Mouse (Mus musculus): ENCODE measurements around the gene Spo11.

The Spo11 gene

DNA sequence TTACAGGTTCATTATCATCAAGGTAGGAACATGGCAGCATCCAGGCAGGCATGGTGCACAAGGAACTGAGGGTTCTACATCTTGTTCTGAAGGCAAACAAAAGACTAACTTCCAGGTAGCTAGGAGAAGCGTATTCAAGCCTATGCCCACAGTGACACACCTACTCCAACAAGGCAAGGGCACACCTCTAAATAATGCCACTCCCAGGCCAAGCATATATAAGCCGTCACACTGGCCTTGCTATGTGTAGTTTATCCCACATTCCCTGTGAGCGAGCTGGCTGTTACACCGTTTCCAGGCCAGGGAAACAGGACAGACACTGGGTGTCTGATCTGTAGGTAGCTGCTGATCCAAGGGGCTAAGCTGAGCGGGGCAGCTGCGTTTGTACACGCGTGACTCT is 33.9 kb downstream of the Spo11 start:
- DNase-seq: no peak

- no peak for DNase-seq
These were observed 37.3 kb downstream of the Spo11 start for GRCm38 (mm10) chr2:173014741-173015287.

DNA sequence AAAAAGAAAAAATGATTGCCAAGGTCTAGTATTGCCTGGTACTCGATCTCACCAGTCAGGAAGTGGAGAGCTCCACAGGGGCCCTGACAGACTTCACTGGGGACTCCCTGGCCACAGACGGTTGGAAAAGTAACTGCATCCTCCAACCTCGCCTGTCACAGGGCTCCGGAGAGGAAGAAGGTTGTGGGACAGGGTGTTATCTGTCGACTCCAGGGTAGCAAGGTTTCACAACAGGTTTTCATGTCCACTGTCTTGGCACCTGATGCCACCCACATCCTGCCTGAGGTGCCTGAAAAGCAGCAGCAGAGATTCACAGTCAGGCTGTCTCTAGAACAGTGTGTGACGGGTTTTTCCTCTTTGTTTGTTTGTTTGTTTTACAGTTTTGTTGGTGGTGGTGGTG is 40.4 kb downstream of the Spo11 start:
- no peak for DNase-seq

DNA sequence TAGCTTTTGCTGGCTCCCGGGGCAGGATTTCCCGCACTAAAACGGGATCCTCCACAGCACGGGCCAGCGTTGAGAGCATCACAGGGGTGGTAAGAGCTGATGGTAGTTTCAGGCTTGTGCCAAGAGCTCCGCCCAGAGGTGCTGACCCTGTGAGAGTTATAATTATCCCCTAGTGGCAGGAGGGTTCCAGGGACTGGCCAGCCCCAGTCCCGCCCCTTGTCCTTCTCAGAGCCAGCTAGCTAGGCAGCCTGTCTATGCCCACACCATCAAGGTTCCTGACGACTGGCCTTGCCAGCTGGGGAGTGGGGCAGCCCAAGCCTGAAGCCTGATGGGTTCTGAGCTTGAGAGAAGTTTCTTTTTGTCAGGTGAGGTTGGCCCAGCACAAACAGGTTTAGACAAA is 41.1 kb downstream of the Spo11 start:
- no peak for DNase-seq

DNA sequence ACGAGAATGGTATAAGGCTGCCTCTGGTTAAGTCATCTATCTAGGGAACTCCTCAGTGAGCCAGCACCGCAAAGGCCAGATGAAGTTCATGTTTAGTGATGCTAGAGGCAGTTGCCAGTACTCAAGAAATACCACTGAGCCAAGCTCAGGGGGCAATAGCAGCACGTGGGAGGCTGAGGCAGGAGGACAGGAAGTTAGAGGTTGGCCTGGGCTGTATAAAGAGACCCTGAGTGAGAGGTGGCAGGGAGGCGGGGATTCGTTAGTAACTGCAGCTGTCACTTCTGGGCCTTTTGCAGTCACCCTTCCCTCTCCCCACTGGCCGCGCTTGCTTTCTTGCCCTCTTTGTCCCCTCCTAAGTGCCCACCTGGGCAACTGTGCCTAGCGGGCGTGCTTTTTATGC is 41.8 kb downstream of the Spo11 start:
- no peak for DNase-seq

DNA sequence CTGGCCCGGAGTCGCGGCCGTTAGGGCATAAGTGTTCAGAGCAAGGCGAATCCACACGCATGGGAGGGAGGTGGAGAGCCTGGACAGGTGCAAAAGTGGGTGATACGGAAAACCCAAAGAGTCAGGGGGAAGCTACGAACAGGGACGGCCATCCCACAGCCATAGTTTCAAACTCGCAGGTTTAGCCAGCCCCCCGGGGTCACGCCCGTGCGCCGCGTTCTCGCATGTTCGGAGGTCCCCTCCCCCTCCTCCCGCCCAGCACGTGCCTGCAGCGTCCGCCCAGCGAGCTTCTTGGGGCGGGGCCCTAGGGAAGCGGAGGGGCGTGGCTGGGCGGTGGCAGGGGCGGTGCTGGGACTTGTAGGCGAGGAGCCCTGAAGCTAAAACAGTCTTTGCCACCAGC is 42.3 kb downstream of the Spo11 start:
- peak; percentile 93 for DNase-seq

DNA sequence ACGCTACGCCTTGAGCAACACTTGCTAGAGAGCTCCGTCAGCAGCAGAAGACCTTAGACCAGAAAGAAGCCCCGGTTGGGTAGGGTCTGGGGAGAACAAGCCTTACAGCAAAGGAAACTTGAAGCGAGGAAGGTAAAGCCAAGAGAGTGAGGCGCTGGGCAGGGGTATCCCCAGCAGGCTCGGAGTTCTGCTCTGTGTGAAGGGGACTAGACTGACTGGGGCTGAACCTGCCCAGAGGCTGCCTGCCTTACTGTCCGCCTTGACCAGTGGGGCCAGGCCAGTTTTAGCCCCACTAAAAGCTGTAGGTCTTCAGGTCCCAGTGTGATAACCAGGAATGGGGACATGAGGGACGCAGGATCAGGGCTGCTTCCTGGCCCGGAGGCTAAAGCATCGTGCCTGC is 42.9 kb downstream of the Spo11 start, which contains the start of gene Rbm38:
Rbm38 (plus strand) TSS at position 69 of the 400 bp plus-strand sequence.
- DNase-seq: no peak

GRCm38 (mm10) chr2:173021633-173022055 is 44.1 kb downstream of the Spo11 start:
- DNase-seq: peak; percentile 93 to 94

DNA sequence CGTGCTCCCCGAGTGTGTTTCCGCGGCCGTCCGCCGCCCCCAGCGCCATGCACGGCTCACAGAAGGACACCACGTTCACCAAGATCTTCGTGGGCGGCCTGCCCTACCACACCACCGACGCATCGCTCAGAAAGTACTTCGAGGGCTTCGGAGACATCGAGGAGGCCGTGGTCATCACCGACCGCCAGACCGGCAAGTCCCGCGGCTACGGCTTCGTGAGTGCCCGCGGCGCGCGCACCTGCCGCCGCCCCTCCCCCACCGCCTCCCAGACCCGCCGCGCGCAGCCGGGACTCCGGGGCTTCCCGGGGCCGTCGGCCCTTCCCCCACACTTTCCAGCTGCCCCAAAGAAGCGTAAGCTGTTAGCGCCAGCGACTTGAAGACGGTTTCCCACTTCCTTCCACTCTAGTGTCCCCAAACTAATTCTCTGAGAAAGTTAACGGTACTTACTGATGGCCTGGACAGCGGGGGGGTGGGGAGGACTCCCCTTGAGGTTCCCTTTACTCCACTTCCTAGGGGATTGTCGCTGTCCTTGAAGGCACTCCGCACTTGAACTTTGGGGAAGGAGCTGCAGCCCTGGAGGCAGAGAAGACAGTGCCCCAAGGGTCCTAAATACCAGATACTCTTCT is 44.7 kb downstream of the Spo11 start:
- DNase-seq: peak in 1 of 2 experiments; percentile 54

DNA sequence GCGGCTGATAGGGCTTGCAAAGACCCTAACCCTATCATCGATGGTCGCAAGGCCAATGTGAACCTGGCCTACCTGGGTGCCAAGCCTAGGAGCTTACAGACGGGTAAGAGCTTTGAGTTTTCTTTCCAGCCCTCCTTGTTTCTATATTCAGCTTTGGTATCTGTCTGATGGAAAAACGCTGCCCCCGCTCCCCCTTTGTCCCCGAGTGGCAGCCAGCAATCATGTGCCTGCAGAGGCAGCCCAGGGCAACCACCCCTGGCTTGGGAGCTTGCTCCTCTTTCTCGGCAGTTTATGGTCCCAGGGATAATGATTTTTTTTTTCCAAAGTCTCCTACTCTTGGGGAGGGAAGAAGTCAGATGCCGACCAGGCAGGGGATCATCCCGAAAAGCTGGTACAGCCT is 45.3 kb downstream of the Spo11 start:
- DNase-seq: no peak

DNA sequence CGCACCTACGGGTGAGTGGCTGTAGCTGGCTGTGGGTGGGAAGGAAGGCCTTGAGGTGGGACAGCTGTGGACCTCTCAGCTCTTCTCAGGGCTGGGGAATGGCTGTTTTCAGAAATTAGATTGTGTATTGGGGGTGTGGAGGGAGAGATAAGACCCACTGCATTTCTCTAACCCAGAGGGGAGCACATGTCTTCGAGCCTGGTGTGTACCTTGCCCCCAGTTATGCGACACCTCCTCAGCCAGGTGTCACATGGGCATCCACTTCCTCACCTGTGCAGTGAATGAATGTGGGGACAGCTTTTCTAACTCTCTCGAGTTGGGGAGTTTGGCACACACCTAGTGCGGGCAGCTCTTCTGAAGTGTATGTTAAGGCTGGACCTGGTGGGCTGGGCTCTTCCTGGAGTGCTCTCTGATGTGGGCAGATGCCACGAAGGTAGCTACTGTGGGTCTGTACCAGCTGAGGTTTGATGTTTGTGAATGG is 45.9 kb downstream of the Spo11 start:
- DNase-seq: no peak

DNA sequence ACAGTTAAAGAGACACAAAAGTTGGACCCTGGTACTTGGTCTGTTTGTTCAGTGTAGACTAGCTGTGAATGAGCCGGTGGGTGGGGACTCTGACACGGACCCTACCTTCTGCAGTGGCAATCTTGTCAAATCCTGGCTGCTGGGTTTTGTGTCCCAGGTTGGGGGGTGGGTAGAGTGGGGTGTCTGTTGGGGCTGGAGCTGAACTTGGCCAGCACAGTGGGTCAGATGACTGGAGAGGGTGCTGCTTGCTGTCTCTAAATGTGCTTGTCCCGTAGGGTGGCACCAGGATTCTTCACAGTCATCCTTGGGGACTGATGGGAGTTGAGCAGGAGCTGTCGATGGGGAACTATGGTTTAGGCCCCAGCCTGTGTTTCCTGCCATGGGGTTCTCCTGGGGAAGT is 46.5 kb downstream of the Spo11 start:
- no peak for DNase-seq

DNA sequence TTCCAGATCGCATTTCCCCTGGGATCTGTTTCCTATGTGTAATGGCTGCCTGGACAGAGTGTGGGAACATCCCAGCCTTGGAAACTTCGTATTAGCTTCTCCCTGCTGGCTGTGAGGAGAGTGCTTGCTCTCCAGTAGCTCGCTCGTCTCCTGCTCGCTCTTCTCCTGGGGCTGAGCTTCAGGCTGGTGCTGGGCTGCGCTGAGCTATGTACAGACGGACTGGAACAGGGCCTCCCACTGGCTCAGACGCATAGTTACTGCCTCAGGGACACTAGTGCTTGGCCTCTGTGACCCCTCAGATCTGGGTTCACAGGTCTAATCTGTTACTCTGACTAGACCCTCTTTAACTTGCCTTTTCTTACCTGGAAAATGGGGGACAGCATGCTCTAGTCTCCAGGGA is 46.9 kb downstream of the Spo11 start:
- no peak for DNase-seq

GRCm38 (mm10) chr2:173024938-173025337 is 47.4 kb downstream of the Spo11 start:
- DNase-seq: peak; percentile 46 to 62

DNA sequence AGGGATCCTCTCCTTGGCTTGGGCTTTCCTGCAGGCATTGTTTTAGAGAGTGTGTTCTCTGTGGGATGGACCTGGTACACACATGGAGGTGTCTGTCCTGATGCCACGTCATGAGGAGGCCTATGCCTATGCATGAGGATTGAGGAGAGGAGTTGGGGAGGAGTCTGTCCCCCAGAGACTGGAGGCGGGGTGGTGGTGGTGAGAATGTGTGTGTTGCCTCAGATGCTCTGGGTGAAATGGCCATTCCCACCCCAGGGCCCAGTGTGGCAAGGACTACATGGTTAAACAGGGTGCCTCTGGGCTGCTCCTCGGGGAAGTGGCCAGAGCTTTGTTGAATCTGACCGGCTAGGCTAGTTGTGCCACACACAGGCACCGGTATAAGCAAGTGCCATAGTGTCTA is 48.8 kb downstream of the Spo11 start:
- peak in 1 of 2 experiments; percentile 11 for DNase-seq

DNA sequence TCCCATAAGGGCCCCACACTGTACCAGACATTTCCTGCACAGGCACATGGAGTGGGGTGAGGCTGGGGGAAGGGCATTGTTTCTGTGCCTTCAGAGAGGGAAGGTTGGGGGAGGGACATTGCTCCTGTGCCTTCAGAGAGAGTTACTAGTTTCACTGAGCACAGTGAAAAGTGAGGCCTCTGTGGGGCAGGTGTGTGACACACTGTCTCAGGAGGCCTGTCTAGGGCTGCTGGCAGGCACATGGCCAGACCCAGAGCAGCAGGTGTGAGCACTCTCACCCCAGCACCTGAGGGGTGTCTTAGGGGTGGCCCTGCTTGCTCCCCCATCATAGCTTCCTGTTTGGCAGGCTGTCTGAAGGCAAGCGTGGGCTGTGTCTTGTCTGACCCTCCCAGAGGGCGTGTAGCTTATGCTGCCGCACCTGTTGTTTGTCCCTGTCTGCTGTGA is 49.2 kb downstream of the Spo11 start:
- peak; percentile 40 to 72 for DNase-seq

DNA sequence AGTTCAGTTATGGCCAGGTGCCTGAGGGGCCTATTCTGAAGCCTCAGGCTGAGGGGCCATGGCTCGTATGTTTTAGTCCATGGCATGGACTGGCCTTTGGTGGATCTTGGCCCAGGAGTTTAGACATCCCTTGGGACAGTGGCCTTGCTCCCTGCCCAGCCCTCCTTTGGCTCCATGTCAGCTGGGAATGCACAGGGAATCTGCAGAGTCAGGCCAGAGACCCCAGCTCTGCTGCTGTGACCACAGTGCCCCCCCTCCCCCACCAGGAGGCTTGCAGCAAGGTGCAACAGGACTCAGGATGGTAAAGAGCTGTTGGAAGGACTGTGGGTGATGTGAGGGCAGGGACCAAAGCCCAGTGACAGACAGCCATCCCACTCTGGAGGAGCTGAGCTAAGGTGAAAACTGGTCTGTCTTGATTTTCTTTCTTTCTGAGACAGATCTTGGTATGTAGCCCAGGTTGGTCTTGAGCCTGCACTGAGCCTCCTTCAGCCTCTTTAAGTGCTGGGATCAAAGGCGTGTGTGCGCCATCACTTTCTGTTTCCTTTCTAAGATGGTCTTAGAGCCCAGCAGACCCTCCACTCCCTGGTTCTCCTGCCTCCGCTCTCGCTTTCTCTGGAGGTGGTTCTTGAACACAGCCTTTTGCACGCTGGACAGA is 49.8 kb downstream of the Spo11 start:
- DNase-seq: peak in 1 of 2 experiments; percentile 51

- DNase-seq: peak in 1 of 2 experiments; percentile 28
These were observed 50.5 kb downstream of the Spo11 start for GRCm38 (mm10) chr2:173027824-173028495.

DNA sequence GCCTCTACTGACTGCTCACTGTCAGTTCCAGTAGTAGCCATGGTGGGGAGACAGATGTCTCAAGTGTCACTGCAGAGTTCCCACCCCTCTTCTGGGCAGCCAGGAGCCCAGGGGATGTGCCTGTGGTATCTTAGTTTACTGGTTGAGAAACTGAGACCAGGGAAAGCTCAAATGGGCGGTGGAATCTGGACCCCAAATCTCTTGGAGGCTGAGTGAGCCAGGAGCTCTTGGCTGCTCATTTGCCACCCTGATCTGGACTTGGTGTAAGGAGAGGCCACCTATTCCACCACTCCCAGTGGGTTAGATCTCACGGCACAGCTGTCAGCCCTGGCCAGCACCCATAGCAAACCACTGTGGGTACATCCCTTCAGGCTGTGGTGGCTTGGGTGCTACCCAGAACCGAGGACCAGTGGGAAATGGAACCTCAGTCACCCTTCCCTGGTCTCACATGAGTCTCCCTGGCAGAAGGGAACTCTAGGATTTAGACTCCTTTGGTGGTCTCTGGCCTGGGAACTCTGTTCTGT is 51.1 kb downstream of the Spo11 start:
- DNase-seq: no peak

GRCm38 (mm10) chr2:173030591-173031338 is 53.3 kb downstream of the Spo11 start:
- DNase-seq: peak in 1 of 2 experiments; percentile 21

DNA sequence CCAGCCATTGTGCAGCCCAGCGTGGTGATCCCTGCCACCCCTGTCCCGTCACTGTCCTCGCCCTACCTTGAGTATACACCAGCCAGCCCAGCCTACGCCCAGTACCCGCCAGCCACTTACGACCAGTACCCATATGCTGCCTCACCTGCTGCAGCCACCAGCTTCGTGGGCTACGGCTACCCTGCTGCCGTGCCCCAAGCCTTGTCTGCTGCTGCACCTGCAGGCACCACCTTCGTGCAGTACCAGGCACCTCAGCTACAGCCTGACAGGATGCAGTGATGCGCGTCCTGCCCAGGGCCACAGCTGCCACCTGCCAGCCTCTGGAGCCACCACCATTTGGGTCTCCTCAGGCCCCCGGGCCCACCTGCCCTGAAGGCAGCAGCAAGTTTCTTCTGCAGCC is 56.0 kb downstream of the Spo11 start:
- no peak for DNase-seq

- peak; percentile 32 to 58 for DNase-seq
These were observed 57.5 kb downstream of the Spo11 start for GRCm38 (mm10) chr2:173034998-173035397.

DNA sequence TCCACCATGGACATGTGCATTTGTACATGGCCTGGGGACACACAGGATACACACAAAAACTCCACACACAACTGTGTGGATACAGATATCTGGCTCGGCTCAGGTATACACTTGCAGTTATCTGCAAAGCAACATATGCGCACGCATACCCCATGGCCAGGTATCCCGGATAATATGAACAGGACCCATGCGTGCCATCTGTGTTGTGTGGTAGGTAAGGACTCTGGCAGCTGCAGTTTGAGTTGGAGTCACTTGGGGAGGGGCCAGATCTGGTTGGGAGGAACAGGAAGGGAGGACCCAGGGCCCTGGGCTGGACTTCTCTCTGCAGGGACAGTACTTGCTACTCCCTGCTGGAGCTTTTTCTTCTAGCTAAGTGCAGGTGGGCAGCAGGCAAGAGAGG is 58.2 kb downstream of the Spo11 start:
- DNase-seq: no peak

Measured in lung, postnatal 4 days (tissue).